Mouse (Mus musculus) lung, embryonic 16.5 days (tissue): ENCODE measurements at regions not wholly inside any gene's neighbourhood (a gene's known extent, or its start where the extent isn't known, plus 50 kb on each side); places are given as distances from the start of the nearest gene placed in this dataset.

Source experiments
- ATAC-seq: fragments of 200-750 bp; cut with Nextera tagmentation; 2 replicates; pipeline ENCODE4 v1.8.0; 2017; ENCODE audit warnings: low read depth, mild to moderate bottlenecking, moderate library complexity
- H3K27ac ChIP-seq: fragments of 300-500 bp; sonication (generic); 2 replicates; pipeline ENCODE4 v1.5.1; 2014; ENCODE audit warnings: mild to moderate bottlenecking, control low read depth, low read length
- H3K27me3 ChIP-seq: fragments of 300-500 bp; sonication (generic); 2 replicates; pipeline ENCODE4 v1.6.1; 2014; ENCODE audit warnings: low read depth, low read length, mixed read lengths; ENCODE audit not compliant: control insufficient read depth, insufficient read depth
- H3K36me3 ChIP-seq: fragments of 300-500 bp; sonication (generic); 2 replicates; pipeline ENCODE4 v1.6.1; 2014; ENCODE audit warnings: low read length; ENCODE audit not compliant: control insufficient read depth, insufficient read depth
- H3K4me1 ChIP-seq: fragments of 300-500 bp; sonication (generic); replicated peaks from 2 replicates; pipeline ENCODE4 v1.6.1; 2014; ENCODE audit warnings: low read length, mixed read lengths; ENCODE audit not compliant: control insufficient read depth, insufficient read depth
- H3K4me2 ChIP-seq: fragments of 300-500 bp; sonication (generic); 2 replicates; pipeline ENCODE4 v1.6.1; 2014; ENCODE audit warnings: low read depth, low read length, control low read depth
- H3K4me3 ChIP-seq: fragments of 300-500 bp; sonication (generic); 2 replicates; pipeline ENCODE4 v1.5.1; 2014; ENCODE audit warnings: mild to moderate bottlenecking, low read length, control low read depth
- H3K9ac ChIP-seq: fragments of 300-500 bp; sonication (generic); 2 replicates; pipeline ENCODE4 v1.6.1; 2014; ENCODE audit warnings: low read length, control low read depth
- H3K9me3 ChIP-seq: fragments of 300-500 bp; sonication (generic); 2 replicates; pipeline ENCODE4 v1.6.1; 2016; ENCODE audit warnings: low read length; ENCODE audit not compliant: control insufficient read depth
- WGBS: fragments of 180-500 bp; shearing (Covaris S2); extraction: QIAGEN DNeasy Blood & Tissue Kit; methylation state at CpG from one replicate; pipeline ENCODE4 v1.1.7; 2014; 5-methylcytosine and 5-hydroxymethylcytosine counted together

- 46% methylated on average over 6 of the region's 6 CpGs for WGBS
- no peak overlapping the region for H3K4me3 ChIP-seq
- no peaks in the 10 kb centered on the region for H3K9me3 ChIP-seq
- H3K4me2 ChIP-seq = no peak overlapping the region
- ATAC-seq = no peak
- no peak overlapping the region for H3K27ac ChIP-seq
- H3K4me1 ChIP-seq = no peaks in the 10 kb centered on the region
- H3K9ac ChIP-seq = no peak overlapping the region
- H3K27me3 ChIP-seq = no peaks in the 10 kb centered on the region
- no peaks in the 10 kb centered on the region for H3K36me3 ChIP-seq
Observed at GRCm38 (mm10) chr3:38711229-38711628, 175.5 kb upstream of the Fat4 start.

- Histone ChIP-seq H3K27me3 (no peaks in the 10 kb centered on the region), H3K4me3 (no peak overlapping the region), H3K4me2 (no peak overlapping the region), H3K27ac (no peak overlapping the region), H3K9me3 (no peaks in the 10 kb centered on the region), H3K9ac (no peak overlapping the region), H3K4me1 (no peaks in the 10 kb centered on the region), H3K36me3 (no peaks in the 10 kb centered on the region)
- WGBS = 72% methylated on average over 3 of the region's 3 CpGs
- ATAC-seq = no peak
Observed at GRCm38 (mm10) chr3:38707891-38708290, 178.8 kb upstream of the Fat4 start.

- H3K4me2 ChIP-seq = no peak overlapping the region
- ATAC-seq = no peak
- H3K9me3 ChIP-seq = peaks cover 3% of the 10 kb centered on the region; the same call in 1 of the 2 replicates
- H3K27ac ChIP-seq = no peak overlapping the region
- H3K4me1 ChIP-seq = no peaks in the 10 kb centered on the region; the same call in 1 of the 2 replicates
- H3K9ac ChIP-seq = no peak overlapping the region
- no peak overlapping the region for H3K4me3 ChIP-seq
- no peaks in the 10 kb centered on the region for H3K27me3 ChIP-seq
- H3K36me3 ChIP-seq = no peaks in the 10 kb centered on the region
- 87% methylated on average over 3 of the region's 5 CpGs for WGBS
Observed at GRCm38 (mm10) chr3:38699206-38699605, 187.5 kb upstream of the Fat4 start.

GRCm38 (mm10) chr3:38697871-38698270 lies 188.9 kb upstream of the Fat4 start:
- Histone ChIP-seq H3K9ac (no peak overlapping the region), H3K36me3 (no peaks in the 10 kb centered on the region), H3K27me3 (no peaks in the 10 kb centered on the region), H3K27ac (no peak overlapping the region), H3K9me3 (peaks cover 3% of the 10 kb centered on the region; the same call in 1 of the 2 replicates), H3K4me1 (no peaks in the 10 kb centered on the region; the same call in 1 of the 2 replicates), H3K4me3 (no peak overlapping the region), H3K4me2 (no peak overlapping the region)
- no peak for ATAC-seq
- WGBS = 48% methylated on average over 8 of the region's 8 CpGs

GRCm38 (mm10) chr3:38697349-38697748 lies 189.4 kb upstream of the Fat4 start:
- H3K9me3 ChIP-seq = peaks cover 3% of the 10 kb centered on the region; the same call in 1 of the 2 replicates
- ATAC-seq = no peak
- no peak overlapping the region for H3K27ac ChIP-seq
- 60% methylated on average over 2 of the region's 2 CpGs for WGBS
- H3K9ac ChIP-seq = no peak overlapping the region
- H3K4me2 ChIP-seq = no peak overlapping the region
- H3K4me3 ChIP-seq = no peak overlapping the region
- no peaks in the 10 kb centered on the region; the same call in 1 of the 2 replicates for H3K4me1 ChIP-seq
- H3K36me3 ChIP-seq = no peaks in the 10 kb centered on the region
- H3K27me3 ChIP-seq = no peaks in the 10 kb centered on the region

DNA sequence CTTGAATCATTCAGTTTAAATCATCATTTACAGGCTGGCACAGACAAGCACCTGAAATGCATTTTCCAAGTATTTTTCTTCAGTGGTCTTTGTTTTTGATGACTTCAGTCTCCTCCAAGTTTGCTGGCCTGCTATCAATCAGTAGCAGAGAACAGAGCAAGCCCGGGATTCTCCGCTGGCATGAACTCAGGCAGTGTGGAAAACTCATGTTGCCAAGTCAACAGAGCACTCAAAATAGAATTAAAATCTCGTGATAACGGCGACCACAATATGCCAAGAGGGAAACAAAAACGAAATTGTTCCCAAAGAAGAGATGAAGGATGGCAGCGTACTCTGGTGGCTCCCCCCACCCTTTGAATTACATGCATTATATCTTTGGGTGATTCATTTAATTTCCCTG lies 190.9 kb upstream of the Fat4 start:
- WGBS = 71% methylated on average over 7 of the region's 7 CpGs
- Histone ChIP-seq H3K27ac (no peak overlapping the region), H3K27me3 (no peaks in the 10 kb centered on the region), H3K36me3 (no peaks in the 10 kb centered on the region), H3K9ac (no peak overlapping the region), H3K4me2 (no peak overlapping the region), H3K4me1 (no peaks in the 10 kb centered on the region; the same call in 1 of the 2 replicates), H3K4me3 (no peak overlapping the region), H3K9me3 (peaks cover 3% of the 10 kb centered on the region; the same call in 1 of the 2 replicates)
- ATAC-seq = no peak

GRCm38 (mm10) chr3:38692768-38693167 lies 194.0 kb upstream of the Fat4 start:
- Histone ChIP-seq H3K27ac (no peak overlapping the region), H3K4me3 (no peak overlapping the region), H3K36me3 (no peaks in the 10 kb centered on the region), H3K4me1 (no peaks in the 10 kb centered on the region), H3K4me2 (no peak overlapping the region), H3K9me3 (no peaks in the 10 kb centered on the region; the same call in 1 of the 2 replicates), H3K9ac (no peak overlapping the region), H3K27me3 (no peaks in the 10 kb centered on the region)
- no peak for ATAC-seq

- H3K9me3 ChIP-seq = no peaks in the 10 kb centered on the region; the same call in 1 of the 2 replicates
- H3K36me3 ChIP-seq = no peaks in the 10 kb centered on the region
- no peak overlapping the region for H3K4me2 ChIP-seq
- no peaks in the 10 kb centered on the region for H3K27me3 ChIP-seq
- 81% methylated on average over 4 of the region's 4 CpGs for WGBS
- no peak overlapping the region for H3K9ac ChIP-seq
- H3K4me1 ChIP-seq = no peaks in the 10 kb centered on the region
- no peak for ATAC-seq
- no peak overlapping the region for H3K4me3 ChIP-seq
- no peak overlapping the region for H3K27ac ChIP-seq
Observed at GRCm38 (mm10) chr3:38684247-38684991, 199.8 kb upstream of the Ankrd50 start.

- peaks cover 4% of the 10 kb centered on the region; the same call in 1 of the 2 replicates for H3K9me3 ChIP-seq
- no peak overlapping the region for H3K4me2 ChIP-seq
- no peak overlapping the region for H3K4me3 ChIP-seq
- no peak for ATAC-seq
- no peaks in the 10 kb centered on the region for H3K27me3 ChIP-seq
- H3K36me3 ChIP-seq = no peaks in the 10 kb centered on the region
- H3K9ac ChIP-seq = no peak overlapping the region
- H3K27ac ChIP-seq = no peak overlapping the region
- H3K4me1 ChIP-seq = no peaks in the 10 kb centered on the region
- WGBS = 52% methylated on average over 17 of the region's 17 CpGs
Observed at GRCm38 (mm10) chr3:38663670-38664494, 179.2 kb upstream of the Ankrd50 start.
